12 mouse cellular contexts compared by ENCODE assay signal in the genomic region with DNA sequence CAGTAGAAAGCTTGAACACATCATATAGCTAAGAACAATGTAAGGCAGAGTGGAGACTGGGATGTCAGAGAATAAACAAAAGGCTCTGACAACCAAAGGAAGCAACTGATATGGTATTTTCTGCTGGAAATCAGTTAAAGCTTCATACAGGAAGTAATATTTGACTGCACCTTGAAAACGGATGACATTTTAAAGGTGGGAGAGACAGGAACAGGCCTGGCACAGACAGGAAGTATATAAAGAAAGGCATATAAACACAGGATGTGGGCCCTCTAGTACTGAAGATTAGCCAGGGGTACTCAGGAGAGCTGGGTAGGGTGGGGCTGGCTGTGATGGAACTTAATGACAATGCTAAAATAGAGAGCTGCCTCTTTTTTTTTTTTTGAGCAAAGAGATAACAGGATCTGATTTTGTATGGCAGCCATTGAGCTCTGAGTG. TPM values are rescaled to one million over a fixed set of nuclear protein-coding genes. Genes with fewer than 3 reads are reported as not detected.
DNase-seq lines count a peak whose midpoint lies in the region; ATAC-seq and TF ChIP-seq lines count a peak whose summit lies in the region.
"Had no signal": no experiment of that assay in that cellular context is flagged by ENCODE, and none has a peak within 500 bp of the region (broad histone marks: within the 10 kb centered on the region; RNA-seq: fewer than 3 reads in every experiment).

No protein-coding gene starts in this region.

- TF ChIP-seq CTCF in kidney, postnatal 0 days (IDR thresholded peaks at IDR 0.05; ENCODE audit: low read depth): no peak
- no peak for TF ChIP-seq CTCF in embryonic fibroblast, embryonic 13.5 days (IDR thresholded peaks at IDR 0.05; ENCODE audit: borderline replicate concordance, insufficient read depth, low read length)

- no peak overlapping the region for H3K4me2 ChIP-seq in kidney, postnatal 0 days (ENCODE audit: low read length)
- no peak overlapping the region for H3K4me2 ChIP-seq in hindbrain, embryonic 16.5 days (ENCODE audit: low read length)
- H3K4me2 ChIP-seq: forebrain, embryonic 13.5 days; liver, embryonic 15.5 days; neural tube, embryonic 12.5 days had no signal

- H3K27me3 ChIP-seq in kidney, postnatal 0 days (ENCODE audit: insufficient read depth, low read length): no peaks in the 10 kb centered on the region
- H3K27me3 ChIP-seq in splenic B cell, adult 2 months (ENCODE audit: control insufficient read depth, insufficient read depth, low read length, poor library complexity, severe bottlenecking): no peaks in the 10 kb centered on the region
- no peaks in the 10 kb centered on the region for H3K27me3 ChIP-seq in midbrain, embryonic 10.5 days (ENCODE audit: low read depth, poor library complexity, severe bottlenecking)
- no peaks in the 10 kb centered on the region for H3K27me3 ChIP-seq in hindbrain, embryonic 16.5 days (replicated peaks; ENCODE audit: control insufficient read depth, insufficient read depth, low read length)
- H3K27me3 ChIP-seq: forebrain, embryonic 13.5 days; liver, embryonic 15.5 days; neural tube, embryonic 12.5 days had no signal

- peaks cover 5% of the 10 kb centered on the region; the same call in 1 of the 2 replicates for H3K4me1 ChIP-seq in kidney, postnatal 0 days (replicated peaks; ENCODE audit: insufficient read depth, low read length)
- H3K4me1 ChIP-seq in embryonic fibroblast, embryonic 13.5 days (ENCODE audit: control insufficient read depth, insufficient read depth, low read length): peaks cover 15% of the 10 kb centered on the region
- 0 out of 2 replicates have a peak, but pooled peaks cover 4% of the 10 kb centered on the region for H3K4me1 ChIP-seq in midbrain, embryonic 10.5 days
- no peaks in the 10 kb centered on the region for H3K4me1 ChIP-seq in hindbrain, embryonic 16.5 days (ENCODE audit: control insufficient read depth, insufficient read depth, low read depth, low read length)

- WGBS in kidney, postnatal 0 days: 48% methylated on average over 1 of the region's 1 CpGs
- 88% methylated on average over 1 of the region's 1 CpGs for WGBS in midbrain, embryonic 10.5 days
- 92% methylated on average over 1 of the region's 1 CpGs for WGBS in hindbrain, embryonic 16.5 days

- no peak for TF ChIP-seq POLR2A in embryonic fibroblast, embryonic 13.5 days (IDR thresholded peaks at IDR 0.05; ENCODE audit: low read depth, low read length)

- ATAC-seq in kidney, postnatal 0 days (replicated peaks; ENCODE audit: low FRiP score, low read depth): no peak
- no peak for ATAC-seq in hindbrain, embryonic 16.5 days
- ATAC-seq: forebrain, embryonic 13.5 days had no signal

- DNase-seq in kidney, postnatal 0 days (ENCODE audit: low spot score): no peak
- DNase-seq in kidney, postnatal 10 days: no peak
- peak; percentile 52 to 63 for DNase-seq in CD8-positive naive resting alpha-beta T cell, adult 2 months (ENCODE audit: low read depth in 2 of 2, low spot score in 2 of 2)
- DNase-seq in splenic B cell, adult 2 months (ENCODE audit: low read depth, low spot score): peak; percentile 50
- DNase-seq in right cerebral cortex, postnatal 36 days (ENCODE audit: low spot score in 2 of 2): no peak
- DNase-seq in midbrain, embryonic 10.5 days (ENCODE audit: low spot score): no peak
- DNase-seq: right cerebral cortex, postnatal 4 days had no signal

- H3K27ac ChIP-seq in kidney, postnatal 0 days: peak overlapping the region; percentile 73
- H3K27ac ChIP-seq in embryonic fibroblast, embryonic 13.5 days (ENCODE audit: insufficient read depth, low read length): peak overlapping the region; percentile 64
- H3K27ac ChIP-seq in midbrain, embryonic 10.5 days (replicated peaks): no peak overlapping the region
- H3K27ac ChIP-seq in hindbrain, embryonic 16.5 days (ENCODE audit: low read depth, low read length): no peak overlapping the region
- H3K27ac ChIP-seq: forebrain, embryonic 13.5 days; liver, embryonic 15.5 days; neural tube, embryonic 12.5 days had no signal

- H3K36me3 ChIP-seq in kidney, postnatal 0 days (ENCODE audit: insufficient read depth, low read length): peaks cover 15% of the 10 kb centered on the region; the same call in 1 of the 2 replicates
- no peaks in the 10 kb centered on the region; the same call in 1 of the 2 replicates for H3K36me3 ChIP-seq in splenic B cell, adult 2 months (ENCODE audit: control insufficient read depth, insufficient read depth, low read length, poor library complexity, severe bottlenecking)
- peaks cover 14% of the 10 kb centered on the region for H3K36me3 ChIP-seq in midbrain, embryonic 10.5 days
- H3K36me3 ChIP-seq in hindbrain, embryonic 16.5 days (ENCODE audit: control insufficient read depth, insufficient read depth, low read length): peaks cover 7% of the 10 kb centered on the region

- H3K9ac ChIP-seq in kidney, postnatal 0 days (ENCODE audit: low read depth, low read length): no peak overlapping the region
- H3K9ac ChIP-seq in hindbrain, embryonic 16.5 days (ENCODE audit: low read depth, low read length): no peak overlapping the region
- H3K9ac ChIP-seq: forebrain, embryonic 13.5 days; liver, embryonic 15.5 days; neural tube, embryonic 12.5 days had no signal

- no peak overlapping the region for H3K4me3 ChIP-seq in kidney, postnatal 0 days (replicated peaks; ENCODE audit: low read depth, low read length)
- H3K4me3 ChIP-seq in embryonic fibroblast, embryonic 13.5 days (ENCODE audit: insufficient read depth, low read length): no peak overlapping the region
- H3K4me3 ChIP-seq in midbrain, embryonic 10.5 days: no peak overlapping the region
- H3K4me3 ChIP-seq in hindbrain, embryonic 16.5 days (ENCODE audit: low read length): no peak overlapping the region
- H3K4me3 ChIP-seq: forebrain, embryonic 13.5 days; liver, embryonic 15.5 days; neural tube, embryonic 12.5 days had no signal

- no peaks in the 10 kb centered on the region for H3K9me3 ChIP-seq in kidney, postnatal 0 days (replicated peaks; ENCODE audit: low read length)
- no peaks in the 10 kb centered on the region for H3K9me3 ChIP-seq in midbrain, embryonic 10.5 days (replicated peaks)
- H3K9me3 ChIP-seq in hindbrain, embryonic 16.5 days (ENCODE audit: control insufficient read depth, low read length): no peaks in the 10 kb centered on the region
- H3K9me3 ChIP-seq: forebrain, embryonic 13.5 days; liver, embryonic 15.5 days; neural tube, embryonic 12.5 days had no signal

RNA-seq across cellular contexts. Expression of gene Apoa1, which starts 52.4 kb away (rescaled TPM):
- 5.5 and 6.7 TPM in 2 replicates for polyA plus RNA-seq in kidney, postnatal 0 days (2015; fragmentation: Nextera tagmentation; extraction: Ambion mirVana)
- not detected in 2 replicates for polyA plus RNA-seq in embryonic fibroblast, embryonic 13.5 days (2011; ENCODE audit: insufficient read length, low read depth, missing spikeins)
- polyA plus RNA-seq in midbrain, embryonic 10.5 days (2016; fragmentation: Nextera tagmentation; extraction: Ambion mirVana): 0.65 and 1.2 TPM in 2 replicates
- 2.7 and 4.1 TPM in 2 replicates for polyA plus RNA-seq in hindbrain, embryonic 16.5 days (2015; fragmentation: Nextera tagmentation; extraction: Ambion mirVana)

RNA-seq across cellular contexts. Expression of gene Apoc3, which starts 59.5 kb away (rescaled TPM):
- polyA plus RNA-seq in kidney, postnatal 0 days (2015; fragmentation: Nextera tagmentation; extraction: Ambion mirVana): 0.87 and 2.3 TPM in 2 replicates
- polyA plus RNA-seq in embryonic fibroblast, embryonic 13.5 days (2011; ENCODE audit: insufficient read length, low read depth, missing spikeins): not detected in 2 replicates
- not detected in 2 replicates for polyA plus RNA-seq in midbrain, embryonic 10.5 days (2016; fragmentation: Nextera tagmentation; extraction: Ambion mirVana)
- not detected in 2 replicates for polyA plus RNA-seq in hindbrain, embryonic 16.5 days (2015; fragmentation: Nextera tagmentation; extraction: Ambion mirVana)
- polyA plus RNA-seq: forebrain, embryonic 13.5 days; neural tube, embryonic 12.5 days had no signal

Comparison
In these comparisons a context has a peak if more than half of its experiments do, and no peak if none do; other contexts are left out.
1. DNase-seq: peak in CD8-positive naive resting alpha-beta T cell, adult 2 months (2 of 2) and splenic B cell, adult 2 months (single experiment); none in kidney, postnatal 0 days (single experiment), kidney, postnatal 10 days (single experiment), right cerebral cortex, postnatal 36 days (0 of 2) and midbrain, embryonic 10.5 days (single experiment).
2. H3K27ac ChIP-seq: peak in kidney, postnatal 0 days (single experiment) and embryonic fibroblast, embryonic 13.5 days (single experiment); none in midbrain, embryonic 10.5 days (single experiment) and hindbrain, embryonic 16.5 days (single experiment).